Mouse (Mus musculus): ENCODE data around the gene Rnft2.

Gene Rnft2

DNA sequence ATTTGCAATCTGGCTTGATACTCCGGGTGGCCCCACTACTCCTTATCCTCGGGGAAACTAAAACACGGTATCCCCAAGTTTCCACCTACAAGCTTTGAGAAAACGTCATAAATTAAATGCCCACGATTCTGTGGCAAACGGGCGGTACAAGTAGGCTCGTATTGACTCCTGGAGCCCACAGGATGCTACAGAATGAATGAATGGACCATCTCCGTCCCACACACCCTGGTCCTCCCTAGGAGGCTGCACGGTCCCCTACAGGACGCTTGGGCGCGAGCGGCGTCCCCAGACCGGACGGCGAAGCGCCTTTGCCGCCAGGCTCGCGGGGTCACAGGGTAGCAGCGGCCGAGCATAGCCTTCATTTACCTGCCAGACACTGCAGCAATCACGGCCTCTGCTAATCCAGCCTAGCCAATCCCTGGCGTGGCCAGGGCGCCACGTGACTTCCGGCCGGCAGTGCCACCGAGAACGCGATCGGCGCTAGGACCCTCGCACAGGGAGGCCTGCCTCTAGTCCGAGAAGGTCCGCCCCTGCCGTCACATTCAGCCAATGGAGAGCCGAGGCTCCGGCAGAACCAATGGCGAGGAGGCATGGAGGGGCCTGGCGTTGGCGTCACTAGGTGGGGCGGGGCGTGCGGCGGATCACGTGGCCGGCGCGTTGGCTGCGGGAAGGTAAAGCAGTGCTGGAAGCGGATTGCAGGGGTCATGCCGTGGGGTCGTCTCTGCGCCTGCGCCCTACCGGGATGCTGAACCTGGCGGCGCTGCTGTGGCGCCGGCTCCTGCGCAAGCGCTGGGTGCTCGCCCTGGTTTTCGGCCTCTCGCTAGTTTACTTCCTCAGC lies at the start of gene Rnft2, which contains the start of gene 2410131K14Rik:
Gene Rnft2 (minus strand): TSS at position 511 of the 838 bp plus-strand sequence.
Gene 2410131K14Rik (plus strand): TSS at position 622 of the 838 bp plus-strand sequence.
- DNase-seq (ENCODE audit: extremely low read depth, low read depth, low spot score), result peak; percentile 57

DNA sequence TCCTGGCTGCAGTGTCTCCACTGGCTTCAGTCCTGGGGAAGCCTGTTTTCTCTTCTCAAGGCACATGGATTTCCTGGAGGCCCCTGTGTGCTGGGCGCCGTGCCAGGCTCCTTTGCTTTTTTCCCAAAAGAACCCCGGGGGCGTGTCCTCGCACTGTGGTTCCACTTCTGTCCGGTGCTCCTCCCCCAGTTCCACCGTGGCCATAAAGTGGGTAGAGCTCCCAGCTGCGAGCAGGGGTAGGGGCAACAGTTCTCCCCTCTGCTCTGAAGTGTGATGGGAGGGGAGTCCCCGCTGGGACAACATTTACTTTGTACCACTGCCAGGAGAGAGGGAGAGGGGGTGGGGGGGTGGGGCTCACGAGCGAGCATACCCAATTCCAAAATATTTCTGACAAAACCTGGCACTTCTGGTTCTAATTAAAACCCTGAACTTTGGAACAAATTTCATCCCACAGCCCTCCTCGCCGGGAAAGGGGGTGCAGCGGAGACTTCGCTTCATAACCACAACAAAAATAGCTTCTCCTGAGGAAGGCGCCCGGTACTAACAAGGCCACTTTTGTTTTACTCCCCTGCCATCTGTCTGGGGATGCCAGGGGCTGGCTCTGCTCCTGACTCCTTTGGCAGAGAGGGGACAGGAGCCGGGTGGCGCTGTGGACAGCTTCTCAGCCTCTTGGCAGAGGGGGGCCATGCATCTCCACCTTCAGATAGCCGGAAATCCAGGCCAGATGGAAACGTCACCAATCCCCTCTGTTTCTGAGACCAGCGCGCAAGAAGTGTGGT lies 49.4 kb upstream of the Rnft2 start:
- DNase-seq (ENCODE audit: extremely low read depth, low read depth, low spot score), result no peak

DNA sequence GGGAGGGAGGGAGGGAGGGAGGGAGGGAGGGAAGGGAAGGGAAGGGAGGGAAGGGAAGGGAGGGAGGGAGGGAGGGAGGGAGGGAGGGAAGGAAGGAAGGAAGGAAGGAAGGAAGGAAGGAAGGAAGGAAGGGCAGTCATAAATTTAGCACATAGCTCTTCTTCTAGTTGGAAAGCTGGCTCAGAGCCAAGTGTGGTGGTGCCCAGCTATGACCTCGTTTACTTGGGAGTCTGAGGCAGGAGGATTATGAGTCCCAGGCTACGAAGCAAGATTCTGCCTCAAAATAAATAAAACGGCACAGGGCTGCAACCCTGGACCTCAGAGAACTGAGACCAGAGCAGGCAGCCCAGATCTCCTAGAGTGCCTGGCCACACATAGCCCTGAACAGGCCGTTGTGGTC lies 47.6 kb upstream of the Rnft2 start:
- no peak for DNase-seq (ENCODE audit: extremely low read depth, low read depth, low spot score)

DNA sequence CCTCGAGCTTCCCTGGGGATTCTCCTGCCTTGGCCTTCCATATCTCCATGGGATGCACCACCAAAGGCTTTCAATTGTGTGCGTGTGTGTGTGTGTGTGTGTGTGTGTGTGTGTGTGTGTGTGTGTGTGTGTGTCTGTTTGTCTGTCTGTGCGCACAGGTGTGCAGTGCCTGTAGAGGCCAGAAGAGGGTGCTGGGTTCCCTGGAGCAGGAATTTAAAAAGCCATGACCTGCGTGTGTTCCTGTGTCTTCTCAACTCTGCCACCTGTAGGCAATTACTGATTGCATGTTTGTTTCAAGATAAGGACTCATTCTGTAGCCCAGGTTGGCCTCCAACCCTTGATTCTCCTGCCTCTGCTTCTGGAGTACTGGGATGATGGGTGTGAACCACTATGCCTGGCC lies 46.5 kb upstream of the Rnft2 start:
- no peak for DNase-seq (ENCODE audit: extremely low read depth, low read depth, low spot score)

DNA sequence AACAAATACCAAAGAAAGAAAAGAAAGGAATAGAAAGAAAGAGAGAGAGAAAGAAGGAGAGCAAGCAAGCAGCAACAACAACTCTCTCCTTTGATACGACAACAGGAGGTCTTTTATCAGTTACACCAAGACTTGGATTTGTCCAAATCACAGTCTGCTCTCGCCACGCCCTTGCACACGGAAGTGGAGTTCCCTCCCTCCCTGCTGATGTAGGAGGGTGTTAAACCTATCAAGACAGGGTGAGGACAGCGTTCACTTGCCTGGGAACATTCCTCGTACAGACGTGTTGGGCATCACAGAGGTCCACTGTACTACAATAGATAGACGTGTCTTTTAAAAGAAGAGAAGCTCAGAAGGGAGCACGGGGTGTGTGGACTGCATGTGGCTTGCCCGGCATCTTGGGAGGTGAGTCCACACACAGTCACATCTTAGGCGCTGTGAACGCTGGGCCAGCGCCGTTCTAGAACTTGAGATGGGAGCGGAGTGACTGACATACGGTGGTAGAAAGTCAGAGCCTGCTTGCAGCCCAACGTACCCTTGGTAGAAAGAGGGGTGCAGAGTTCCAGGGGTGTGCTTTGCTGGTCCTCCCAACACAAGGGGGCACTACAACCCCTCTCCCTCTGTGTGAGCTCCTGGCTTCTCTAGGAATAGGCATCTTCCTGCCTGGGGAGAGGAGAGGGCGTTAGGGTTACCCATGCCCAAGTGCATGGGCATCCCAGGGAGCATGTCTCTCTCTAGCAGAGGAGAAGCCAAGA lies 33.0 kb upstream of the Rnft2 start:
- DNase-seq (ENCODE audit: extremely low read depth, low read depth, low spot score), result no peak

DNA sequence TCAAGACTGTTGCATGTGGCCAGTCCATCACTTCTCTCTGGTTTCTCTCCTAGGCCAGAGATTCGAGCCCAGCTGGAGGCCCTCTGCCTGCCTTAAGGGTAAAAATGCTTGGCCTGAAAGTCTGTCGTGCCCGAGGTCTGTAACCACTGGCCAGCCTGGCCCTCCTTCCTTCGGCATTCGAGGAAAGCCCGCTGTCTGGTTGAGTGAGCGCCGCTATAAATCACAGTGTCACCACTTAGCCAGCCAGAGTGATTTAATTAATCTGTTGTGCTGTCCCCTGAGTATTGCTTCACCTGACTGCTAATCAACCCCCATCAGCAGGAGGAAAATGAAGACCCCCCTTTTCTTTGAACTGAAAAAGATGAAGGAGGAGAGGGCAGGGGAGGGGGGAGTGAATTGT lies 31.8 kb upstream of the Rnft2 start:
- DNase-seq (ENCODE audit: extremely low read depth, low read depth, low spot score), result no peak

GRCm38 (mm10) chr5:118276281-118276680 lies 31.4 kb upstream of the Rnft2 start:
- no peak for DNase-seq (ENCODE audit: extremely low read depth, low read depth, low spot score)

DNA sequence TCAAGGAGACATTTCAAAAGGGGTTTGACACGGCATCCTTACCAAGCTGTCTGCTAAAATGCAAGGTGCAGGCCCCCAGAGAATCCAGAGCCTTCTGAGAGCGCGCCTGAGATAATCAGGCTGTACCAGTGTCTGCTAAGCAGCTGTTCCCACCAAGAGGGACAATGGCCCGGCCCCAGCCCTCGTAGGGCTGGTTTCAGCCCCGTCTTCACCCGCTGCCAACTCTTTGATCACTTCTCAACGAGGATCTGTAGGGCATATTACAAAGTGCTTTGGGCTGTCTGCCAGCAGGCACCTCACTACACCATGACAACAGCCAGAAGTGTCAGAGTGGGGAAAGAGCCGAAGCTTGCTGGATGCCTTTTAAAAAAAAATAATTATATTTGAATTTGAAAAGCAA lies 29.6 kb upstream of the Rnft2 start:
- no peak for DNase-seq (ENCODE audit: extremely low read depth, low read depth, low spot score)

- DNase-seq (ENCODE audit: extremely low read depth, low read depth, low spot score), result no peak
These were observed 28.5 kb upstream of the Rnft2 start for GRCm38 (mm10) chr5:118273446-118273845.

GRCm38 (mm10) chr5:118271449-118272110 lies 26.7 kb upstream of the Rnft2 start:
- no peak for DNase-seq (ENCODE audit: extremely low read depth, low read depth, low spot score)

DNA sequence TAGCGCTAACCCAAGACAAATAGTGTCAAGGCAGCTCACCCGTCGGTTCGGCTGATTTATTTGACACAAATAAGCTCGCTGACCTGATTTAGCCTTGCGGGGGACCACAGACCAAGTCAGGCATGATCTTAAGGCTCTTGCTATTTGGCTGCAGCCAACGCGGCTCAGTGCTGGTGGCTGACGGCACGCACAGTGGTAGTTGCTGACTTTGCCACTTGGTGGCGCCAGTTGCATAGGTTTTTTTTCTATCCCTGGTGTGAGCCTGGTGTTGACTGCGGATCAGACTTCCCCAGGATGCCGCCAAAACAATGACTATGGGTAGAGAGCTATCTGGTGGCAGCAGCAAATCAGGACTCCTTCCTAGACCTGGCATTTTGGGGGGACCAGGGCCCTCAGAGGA lies 24.1 kb upstream of the Rnft2 start:
- DNase-seq (ENCODE audit: extremely low read depth, low read depth, low spot score), result no peak

- no peak for DNase-seq (ENCODE audit: extremely low read depth, low read depth, low spot score)
These were observed 21.4 kb upstream of the Rnft2 start for GRCm38 (mm10) chr5:118266309-118266708.

DNA sequence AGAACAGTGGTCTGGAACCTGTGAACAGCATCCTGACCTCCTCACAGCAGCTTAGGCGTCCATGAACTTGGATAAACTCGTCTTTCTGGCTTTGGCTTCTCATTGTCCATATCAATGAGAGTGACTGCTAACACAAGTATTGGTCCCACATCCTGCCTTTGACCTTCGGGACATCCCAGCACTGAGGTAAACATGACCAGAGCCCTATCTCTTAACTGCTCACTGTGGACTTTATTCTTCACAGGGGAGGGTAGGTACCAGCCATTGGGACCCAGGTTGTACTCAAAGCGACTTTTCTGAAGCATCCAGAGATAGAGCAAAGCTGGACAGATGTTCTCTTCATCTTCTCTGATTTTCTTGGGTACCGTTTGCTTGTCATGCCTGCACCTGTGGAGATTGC lies 20.4 kb upstream of the Rnft2 start:
- no peak for DNase-seq (ENCODE audit: extremely low read depth, low read depth, low spot score)

GRCm38 (mm10) chr5:118264279-118264678 lies 19.4 kb upstream of the Rnft2 start:
- no peak for DNase-seq (ENCODE audit: extremely low read depth, low read depth, low spot score)

- no peak for DNase-seq (ENCODE audit: extremely low read depth, low read depth, low spot score)
These were observed 17.5 kb upstream of the Rnft2 start for GRCm38 (mm10) chr5:118262418-118262817.

- DNase-seq (ENCODE audit: extremely low read depth, low read depth, low spot score), result no peak
These were observed 16.3 kb upstream of the Rnft2 start for GRCm38 (mm10) chr5:118261181-118261580.

GRCm38 (mm10) chr5:118260642-118261041 lies 15.7 kb upstream of the Rnft2 start:
- no peak for DNase-seq (ENCODE audit: extremely low read depth, low read depth, low spot score)

DNA sequence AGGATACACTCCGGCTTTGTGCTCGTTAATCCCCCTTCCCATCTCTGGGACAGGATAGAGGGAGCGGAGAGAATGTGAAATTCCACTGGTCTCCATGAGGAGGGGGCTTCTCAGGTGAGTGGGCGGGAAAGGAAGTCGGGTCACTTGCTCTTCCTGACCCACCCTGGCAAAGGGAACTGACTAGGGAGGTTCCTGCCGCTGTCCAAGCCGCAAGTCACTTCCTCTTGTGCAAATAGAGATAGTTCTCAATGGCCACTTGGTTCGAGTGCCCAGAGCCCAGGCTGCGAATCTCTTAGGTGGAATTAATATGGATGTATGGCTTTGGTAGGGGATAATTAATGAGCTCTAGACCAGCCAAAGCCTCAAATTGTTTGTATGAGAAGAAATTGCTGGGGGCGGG lies 15.1 kb upstream of the Rnft2 start:
- no peak for DNase-seq (ENCODE audit: extremely low read depth, low read depth, low spot score)

GRCm38 (mm10) chr5:118259636-118260035 lies 14.7 kb upstream of the Rnft2 start:
- no peak for DNase-seq (ENCODE audit: extremely low read depth, low read depth, low spot score)

- DNase-seq (ENCODE audit: extremely low read depth, low read depth, low spot score), result no peak
These were observed 14.2 kb upstream of the Rnft2 start for GRCm38 (mm10) chr5:118259152-118259551.

- no peak for DNase-seq (ENCODE audit: extremely low read depth, low read depth, low spot score)
These were observed 12.1 kb upstream of the Rnft2 start for GRCm38 (mm10) chr5:118256981-118257380.

Data from fat pad, adult 2 months (tissue).